Mouse (Mus musculus) C2C12 (cell line): ENCODE results near the gene Olfr672. TPM values are rescaled to one million over a fixed set of nuclear protein-coding genes. Genes with fewer than 3 reads are reported as not detected.
"Not testable (repeated sequence)": the region's sequence is repeated elsewhere in the genome, so short reads cannot be mapped to it uniquely, and the experiment has no call there.

Experiments used
- H3K27me3 ChIP-seq: one replicate; pipeline ENCODE4 v1.6.1; 2011; ENCODE audit not compliant: control insufficient read depth, insufficient read depth, insufficient read length
- H3K36me3 ChIP-seq: one replicate; pipeline ENCODE4 v1.6.1; 2011; ENCODE audit not compliant: control insufficient read depth, insufficient read depth
- H3K4me3 ChIP-seq: one replicate; pipeline ENCODE4 v1.5.1; 2011; ENCODE audit warnings: mild to moderate bottlenecking, control low read depth; ENCODE audit not compliant: poor library complexity, insufficient read depth, severe bottlenecking
- H3K79me2 ChIP-seq: one replicate; pipeline ENCODE4 v1.6.1; 2011; ENCODE audit not compliant: control insufficient read depth, insufficient read depth
- H3K79me3 ChIP-seq: one replicate; pipeline ENCODE4 v1.6.1; 2011; ENCODE audit warnings: low read depth, control low read depth
- H3ac ChIP-seq: one replicate; pipeline ENCODE3; 2011; ENCODE audit warnings: low read depth; ENCODE audit not compliant: control insufficient read depth, insufficient read length
- CEBPB ChIP-seq: IDR thresholded peaks from one replicate; pipeline ENCODE4 v1.6.1; 2011; ENCODE audit warnings: low read depth, mild to moderate bottlenecking, control low read depth, moderate library complexity
- CTCF ChIP-seq: IDR thresholded peaks from one replicate; pipeline ENCODE4 v1.5.1; 2011; ENCODE audit not compliant: control insufficient read depth, insufficient read depth, insufficient read length
- FOSL1 ChIP-seq: IDR thresholded peaks from one replicate; pipeline ENCODE4 v1.8.0; 2011; ENCODE audit warnings: mild to moderate bottlenecking, low read length; ENCODE audit not compliant: poor library complexity, insufficient read depth, severe bottlenecking
- MAX ChIP-seq: IDR thresholded peaks from one replicate; pipeline ENCODE4 v1.6.1; 2011; ENCODE audit warnings: mild to moderate bottlenecking, control low read depth
- MYOD1 ChIP-seq: IDR thresholded peaks from one replicate; pipeline ENCODE4 v1.6.1; 2011; ENCODE audit warnings: low read depth; ENCODE audit not compliant: control insufficient read depth, insufficient read length
- MYOG ChIP-seq: IDR thresholded peaks from one replicate; pipeline ENCODE4 v1.6.1; 2011; ENCODE audit not compliant: control insufficient read depth, insufficient read length; ENCODE audit errors: extremely low read depth
- USF1 ChIP-seq: IDR thresholded peaks from one replicate; pipeline ENCODE4 v1.6.1; 2011; ENCODE audit warnings: low read depth, mild to moderate bottlenecking, control low read depth, moderate library complexity
- long read RNA-seq, 2 experiments: library from polyadenylated mRNA; unstranded; transcript quantifications; one replicate each; pipeline ENCODE4 v2.0.0; 2019 to 2020
- polyA plus RNA-seq: library from polyadenylated mRNA; unstranded; fragments of >200 nt; fragmentation: generic; extraction: Trizol; gene quantifications from one replicate; pipeline ENCODE4 v1.2.1, GENCODE M21; 2012; ENCODE audit warnings: missing spikeins

The Olfr672 gene
- not detected for polyA plus RNA-seq
- long read RNA-seq, experiment 1: 0 reads
- long read RNA-seq, experiment 2: 0 reads

- H3K36me3 ChIP-seq: no peaks in the 10 kb centered on the region
- H3K79me3 ChIP-seq: no peaks in the 10 kb centered on the region
Measured at GRCm38 (mm10) chr7:105001929-105002328, at the start of gene Olfr672. Gene Olfr672 (minus strand): TSS chr7:105002029.

GRCm38 (mm10) chr7:105033836-105034235, 32.0 kb upstream of the Olfr672 start:
- H3K79me3 ChIP-seq, H3K36me3 ChIP-seq, H3K4me3 ChIP-seq, H3ac ChIP-seq, H3K27me3 ChIP-seq, H3K79me2 ChIP-seq: not testable (repeated sequence)

More at GRCm38 (mm10) chr7:105001929-105002328, at the start of gene Olfr672:
- no peak for TF ChIP-seq CTCF
- no peak for TF ChIP-seq MYOG
- no peak for TF ChIP-seq MYOD1
- TF ChIP-seq CEBPB: no peak
- TF ChIP-seq FOSL1: no peak
- no peak for TF ChIP-seq MAX
- TF ChIP-seq USF1: no peak
- Histone ChIP-seq H3K79me2 (no peaks in the 10 kb centered on the region), H3K4me3 (no peak within 1 kb of the TSS), H3K27me3 (no peaks in the 10 kb centered on the region), H3ac (no peak within 1 kb of the TSS)

GRCm38 (mm10) chr7:105032398-105032797, 30.6 kb upstream of the Olfr672 start, which contains the start of gene Olfr676:
Gene Olfr676 (plus strand): TSS chr7:105032698.
- Histone ChIP-seq H3ac (no peak within 1 kb of the TSS), H3K27me3 (no peaks in the 10 kb centered on the region), H3K79me2 (no peaks in the 10 kb centered on the region), H3K79me3 (no peaks in the 10 kb centered on the region), H3K4me3 (no peak within 1 kb of the TSS), H3K36me3 (no peaks in the 10 kb centered on the region)
- TF ChIP-seq MYOD1 (no peak), CEBPB (no peak), FOSL1 (no peak), USF1 (no peak)

GRCm38 (mm10) chr7:105028360-105028759, 26.5 kb upstream of the Olfr672 start, which contains the start of gene Olfr675:
Gene Olfr675 (minus strand): TSS chr7:105028460.
- Histone ChIP-seq H3ac (no peak within 1 kb of the TSS), H3K36me3 (no peaks in the 10 kb centered on the region), H3K79me3 (no peaks in the 10 kb centered on the region), H3K4me3 (no peak within 1 kb of the TSS), H3K27me3 (no peaks in the 10 kb centered on the region), H3K79me2 (no peaks in the 10 kb centered on the region)
- TF ChIP-seq USF1: no peak
- TF ChIP-seq CEBPB: no peak
- TF ChIP-seq MYOD1: no peak
- TF ChIP-seq FOSL1: no peak
- no peak for TF ChIP-seq MAX
- no peak for TF ChIP-seq CTCF
- no peak for TF ChIP-seq MYOG

- Histone ChIP-seq H3K79me3 (no peaks in the 10 kb centered on the region), H3ac (no peak overlapping the region), H3K4me3 (no peak overlapping the region), H3K36me3 (no peaks in the 10 kb centered on the region), H3K79me2 (no peaks in the 10 kb centered on the region), H3K27me3 (no peaks in the 10 kb centered on the region)
- TF ChIP-seq MAX: no peak
- no peak for TF ChIP-seq CTCF
- TF ChIP-seq FOSL1: no peak
- TF ChIP-seq MYOD1: no peak
- no peak for TF ChIP-seq USF1
- TF ChIP-seq MYOG: no peak
- TF ChIP-seq CEBPB: no peak
Measured at GRCm38 (mm10) chr7:105022530-105022929, 20.7 kb upstream of the Olfr672 start.

GRCm38 (mm10) chr7:104979026-104979425, 22.8 kb downstream of the Olfr672 start, which contains the start of gene Olfr671:
Gene Olfr671 (minus strand): TSS chr7:104979126.
- Histone ChIP-seq H3ac (no peak within 1 kb of the TSS), H3K36me3 (no peaks in the 10 kb centered on the region), H3K4me3 (no peak within 1 kb of the TSS), H3K27me3 (no peaks in the 10 kb centered on the region), H3K79me2 (no peaks in the 10 kb centered on the region), H3K79me3 (no peaks in the 10 kb centered on the region)
- TF ChIP-seq CTCF (no peak), MYOG (no peak)

- not testable (repeated sequence) for H3K4me3 ChIP-seq, H3K36me3 ChIP-seq, H3K27me3 ChIP-seq, H3ac ChIP-seq, H3K79me2 ChIP-seq, H3K79me3 ChIP-seq
Measured at GRCm38 (mm10) chr7:104972507-104972906, 29.3 kb downstream of the Olfr672 start.
